Mouse (Mus musculus) kidney, postnatal 0 days (tissue): ENCODE data around the gene Tmem150b. TPM values are rescaled to one million over a fixed set of nuclear protein-coding genes. Genes with fewer than 3 reads are reported as not detected.

Experiments used
- ATAC-seq: fragments of 200-750 bp; cut with Nextera tagmentation; replicated peaks from 2 replicates; pipeline ENCODE4 v1.8.0; 2017; ENCODE audit warnings: low read depth, moderate number of reproducible peaks, moderate TSS enrichment, moderate library complexity; ENCODE audit not compliant: low FRiP score
- DNase-seq: peaks from one replicate; pipeline ENCODE4 v3.0.0-alpha.2; 2016; ENCODE audit warnings: low spot score
- H3K27ac ChIP-seq: fragments of 300-500 bp; sonication (generic); 2 replicates; pipeline ENCODE4 v1.5.1; 2014; ENCODE audit warnings: mild to moderate bottlenecking
- H3K27me3 ChIP-seq: fragments of 300-500 bp; sonication (generic); 2 replicates; pipeline ENCODE4 v1.6.1; 2014; ENCODE audit warnings: low read length, mixed read lengths; ENCODE audit not compliant: insufficient read depth
- H3K36me3 ChIP-seq: fragments of 300-500 bp; sonication (generic); 2 replicates; pipeline ENCODE4 v1.6.1; 2014; ENCODE audit warnings: low read length, mixed read lengths; ENCODE audit not compliant: insufficient read depth
- H3K4me1 ChIP-seq: fragments of 300-500 bp; sonication (generic); replicated peaks from 2 replicates; pipeline ENCODE4 v1.6.1; 2014; ENCODE audit warnings: antibody characterized with exemption, low read length, mixed read lengths; ENCODE audit not compliant: insufficient read depth
- H3K4me2 ChIP-seq: fragments of 300-500 bp; sonication (generic); 2 replicates; pipeline ENCODE4 v1.6.1; 2014; ENCODE audit warnings: mild to moderate bottlenecking, low read length, moderate library complexity, mixed read lengths
- H3K4me3 ChIP-seq: fragments of 300-500 bp; sonication (generic); replicated peaks from 2 replicates; pipeline ENCODE4 v1.5.1; 2014; ENCODE audit warnings: low read depth, low read length
- H3K9ac ChIP-seq: fragments of 300-500 bp; sonication (generic); 2 replicates; pipeline ENCODE4 v1.6.1; 2014; ENCODE audit warnings: low read depth, low read length
- H3K9me3 ChIP-seq: fragments of 300-500 bp; sonication (generic); replicated peaks from 2 replicates; pipeline ENCODE4 v1.6.1; 2016; ENCODE audit warnings: low read length, inconsistent platforms, mixed read lengths
- CTCF ChIP-seq: IDR thresholded peaks from 2 replicates; pipeline ENCODE4 v1.5.1; 2016; ENCODE audit warnings: antibody characterized with exemption, low read depth, mild to moderate bottlenecking, moderate library complexity
- WGBS: fragments of 180-500 bp; shearing (Covaris S2); extraction: QIAGEN DNeasy Blood & Tissue Kit; methylation state at CpG from one replicate; pipeline ENCODE4 v1.1.7; 2014; 5-methylcytosine and 5-hydroxymethylcytosine counted together
- polyA plus RNA-seq: library from polyadenylated mRNA; unstranded; fragments of >200 nt; fragmentation: Nextera tagmentation; extraction: Ambion mirVana; gene quantifications from 2 replicates; pipeline ENCODE4 v1.2.1, GENCODE M21; 2015

The Tmem150b gene
- polyA plus RNA-seq, 1 experiment from 2014 or later = 0.12 TPM

GRCm38 (mm10) chr7:4739041-4739543, 14.0 kb upstream of the Tmem150b start:
- Histone ChIP-seq H3K36me3 (peaks cover 4% of the 10 kb centered on the region; the same call in 1 of the 2 replicates), H3K4me1 (peaks cover 15% of the 10 kb centered on the region), H3K9ac (no peak overlapping the region), H3K4me3 (peak overlapping the region; percentile 30), H3K9me3 (no peaks in the 10 kb centered on the region), H3K27ac (peak overlapping the region; percentile 75), H3K27me3 (no peaks in the 10 kb centered on the region), H3K4me2 (peak overlapping the region; percentile 61)
- ATAC-seq = no peak
- DNase-seq = no peak
- 52% methylated on average over 10 of the region's 10 CpGs for WGBS
- TF ChIP-seq CTCF = no peak

GRCm38 (mm10) chr7:4732968-4733392, 7.9 kb upstream of the Tmem150b start:
- no peaks in the 10 kb centered on the region for H3K9me3 ChIP-seq
- H3K36me3 ChIP-seq = no peaks in the 10 kb centered on the region
- DNase-seq (no peak), ATAC-seq (no peak; the same call in 1 of the 2 replicates)
- H3K27me3 ChIP-seq = no peaks in the 10 kb centered on the region
- no peaks in the 10 kb centered on the region for H3K4me1 ChIP-seq
- no peak overlapping the region for H3K27ac ChIP-seq
- 56% methylated on average over 6 of the region's 6 CpGs for WGBS
- H3K9ac ChIP-seq = no peak overlapping the region
- no peak for TF ChIP-seq CTCF
- H3K4me3 ChIP-seq = no peak overlapping the region
- no peak overlapping the region for H3K4me2 ChIP-seq

DNA sequence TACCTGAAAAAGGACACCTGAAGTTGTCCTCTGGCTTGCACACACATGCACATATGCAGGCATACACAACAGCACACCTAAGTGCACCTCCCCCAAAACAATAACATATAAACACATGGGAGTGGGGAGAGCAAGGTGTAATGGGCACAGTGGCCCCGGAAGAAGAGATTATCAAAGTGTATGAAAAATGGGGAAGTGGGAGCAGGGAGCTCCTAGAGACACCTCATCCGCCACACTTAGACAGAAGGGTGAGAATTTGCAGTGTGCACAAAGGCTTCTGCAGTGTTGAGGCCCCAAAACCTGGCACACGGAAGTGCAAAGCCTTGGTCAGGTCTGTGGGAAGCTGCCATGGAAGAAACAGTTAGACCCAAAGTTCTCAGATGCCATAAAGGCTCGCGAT, 6.0 kb upstream of the Tmem150b start:
- 85% methylated on average over 5 of the region's 5 CpGs for WGBS
- no peak for TF ChIP-seq CTCF
- no peak overlapping the region for H3K9ac ChIP-seq
- no peaks in the 10 kb centered on the region for H3K36me3 ChIP-seq
- H3K9me3 ChIP-seq = no peaks in the 10 kb centered on the region
- H3K27ac ChIP-seq = no peak overlapping the region
- DNase-seq (no peak), ATAC-seq (no peak)
- H3K4me3 ChIP-seq = no peak overlapping the region
- H3K27me3 ChIP-seq = no peaks in the 10 kb centered on the region
- H3K4me1 ChIP-seq = no peaks in the 10 kb centered on the region
- H3K4me2 ChIP-seq = no peak overlapping the region

GRCm38 (mm10) chr7:4724359-4724758, 690 bp downstream of the Tmem150b start:
- no peak overlapping the region for H3K4me2 ChIP-seq
- H3K9ac ChIP-seq = no peak overlapping the region
- H3K27ac ChIP-seq = 0 out of 2 replicates have a peak overlapping the region, but pooled peaks have one; percentile 0
- no peaks in the 10 kb centered on the region for H3K27me3 ChIP-seq
- DNase-seq (peak; percentile 27), ATAC-seq (no peak)
- WGBS = 16% methylated on average over 3 of the region's 3 CpGs
- H3K4me3 ChIP-seq = no peak overlapping the region
- no peaks in the 10 kb centered on the region for H3K4me1 ChIP-seq
- H3K36me3 ChIP-seq = no peaks in the 10 kb centered on the region
- no peaks in the 10 kb centered on the region for H3K9me3 ChIP-seq
- no peak for TF ChIP-seq CTCF

DNA sequence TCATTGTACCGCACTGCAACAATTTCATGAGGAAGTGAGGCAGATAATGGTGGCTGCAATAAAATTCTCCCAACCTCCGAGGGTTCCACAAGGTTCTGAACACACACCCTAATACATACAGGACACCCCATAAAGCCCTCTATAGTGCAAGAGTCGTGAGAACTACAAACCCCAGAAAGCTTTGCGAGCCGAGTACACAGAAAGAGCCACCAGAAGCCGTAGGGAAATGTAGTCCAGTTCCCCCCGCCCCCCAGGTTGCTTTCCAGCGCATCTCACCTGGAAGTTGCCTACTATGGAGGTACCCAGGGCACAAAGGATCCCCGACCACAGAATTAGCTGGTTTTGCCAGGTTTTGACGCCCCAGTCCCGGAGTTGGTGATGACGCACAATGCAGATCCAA, 1.5 kb downstream of the Tmem150b start:
- Histone ChIP-seq H3K36me3 (no peaks in the 10 kb centered on the region), H3K4me1 (no peaks in the 10 kb centered on the region), H3K27me3 (no peaks in the 10 kb centered on the region), H3K9ac (no peak overlapping the region), H3K4me2 (peak overlapping the region; percentile 52), H3K4me3 (peak overlapping the region; percentile 24; the same call in 1 of the 2 replicates), H3K9me3 (no peaks in the 10 kb centered on the region), H3K27ac (0 out of 2 replicates have a peak overlapping the region, but pooled peaks have one; percentile 0)
- 28% methylated on average over 12 of the region's 12 CpGs for WGBS
- ATAC-seq = no peak
- no peak for DNase-seq
- no peak for TF ChIP-seq CTCF

DNA sequence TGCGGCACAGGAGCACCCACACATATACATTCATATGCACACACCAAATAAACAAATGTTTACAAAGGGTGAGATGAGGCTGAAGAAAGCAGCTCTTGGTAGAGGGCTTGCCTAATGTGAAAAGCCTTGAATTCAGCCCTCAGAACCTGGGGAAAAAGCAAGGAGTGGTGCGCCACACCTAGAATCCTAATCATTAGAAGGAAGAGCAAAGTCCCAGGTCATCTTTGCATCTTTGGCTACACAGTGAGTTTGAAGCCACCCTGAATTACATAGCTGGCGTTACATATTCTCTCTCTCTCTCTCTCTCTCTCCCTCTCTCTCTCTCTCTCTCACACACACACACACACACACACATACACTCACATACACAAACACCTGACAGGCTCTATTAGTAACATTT, 5.8 kb downstream of the Tmem150b start:
- H3K36me3 ChIP-seq = no peaks in the 10 kb centered on the region
- no peaks in the 10 kb centered on the region for H3K27me3 ChIP-seq
- H3K4me2 ChIP-seq = no peak overlapping the region
- WGBS = 96% methylated on average over 3 of the region's 3 CpGs
- no peak overlapping the region for H3K27ac ChIP-seq
- H3K9me3 ChIP-seq = no peaks in the 10 kb centered on the region
- no peaks in the 10 kb centered on the region for H3K4me1 ChIP-seq
- no peak overlapping the region for H3K9ac ChIP-seq
- no peak for ATAC-seq
- TF ChIP-seq CTCF = no peak
- no peak for DNase-seq
- H3K4me3 ChIP-seq = no peak overlapping the region

DNA sequence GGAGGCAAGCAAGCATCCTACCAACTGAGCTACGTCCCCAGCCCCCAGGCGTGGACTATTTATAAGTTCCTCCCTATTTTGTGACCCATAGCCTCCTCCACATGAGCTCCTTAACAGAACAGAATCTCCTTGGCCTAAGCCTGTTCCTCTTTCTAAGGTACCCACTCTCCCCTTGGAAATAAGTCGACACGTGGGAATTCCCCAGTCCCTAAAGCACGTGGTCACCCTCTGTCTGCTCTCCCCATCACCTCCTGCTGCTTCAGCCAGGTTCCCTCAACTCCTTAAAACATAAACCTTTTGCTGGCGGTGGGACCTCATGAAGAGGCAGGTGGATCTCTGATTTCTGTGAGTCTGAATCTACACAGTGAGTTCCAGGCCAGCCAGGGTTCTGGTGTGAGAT, 8.1 kb downstream of the Tmem150b start:
- Histone ChIP-seq H3K36me3 (peaks cover 9% of the 10 kb centered on the region; the same call in 1 of the 2 replicates), H3K4me3 (no peak overlapping the region), H3K27ac (no peak overlapping the region), H3K27me3 (no peaks in the 10 kb centered on the region), H3K9ac (no peak overlapping the region), H3K4me2 (no peak overlapping the region), H3K9me3 (no peaks in the 10 kb centered on the region), H3K4me1 (no peaks in the 10 kb centered on the region)
- no peak for TF ChIP-seq CTCF
- WGBS = 51% methylated on average over 6 of the region's 6 CpGs
- DNase-seq (peak; percentile 35), ATAC-seq (no peak)
